Mouse (Mus musculus) adrenal gland, postnatal 25 days (tissue): ENCODE data around the gene Gm20509. TPM values are rescaled to one million over a fixed set of nuclear protein-coding genes. Genes with fewer than 3 reads are reported as not detected.

ENCODE experiments used
- total RNA-seq: library from RNA; stranded (reverse); gene quantifications from 2 replicates; pipeline ENCODE4 v1.2.3, GENCODE M21; 2021

Gm20509 gene
- total RNA-seq, 1 experiment from 2014 or later = 0.49 TPM

Other genes starting within 250 kb of the Gm20509 start
- 3.4 and 5.1 TPM in 2 replicates for gene Pygo1, start 176.8 kb upstream of the Gm20509 start, total RNA-seq
- 1.6 and 1.8 TPM in 2 replicates for gene Dyx1c1, start 143.7 kb upstream of the Gm20509 start, total RNA-seq
- gene Gm44503, start 143.6 kb upstream of the Gm20509 start, total RNA-seq = not detected in 2 replicates
- gene Ccpg1os, start 117.1 kb upstream of the Gm20509 start, total RNA-seq = 23.8 TPM in 2 replicates
- 145 and 166 TPM in 2 replicates for gene Ccpg1, start 117.0 kb upstream of the Gm20509 start, total RNA-seq
- 11.9 and 20.4 TPM in 2 replicates for gene Pigb, start 62.1 kb upstream of the Gm20509 start, total RNA-seq
- gene Rab27a, start 57.6 kb upstream of the Gm20509 start, total RNA-seq = 28.5 and 47.1 TPM in 2 replicates
- 1.00 and 2.0 TPM in 2 replicates for gene Khdc3, start 634 bp upstream of the Gm20509 start, total RNA-seq
- gene Rsl24d1, start 11.0 kb downstream of the Gm20509 start, total RNA-seq = 60.6 and 64.2 TPM in 2 replicates